Mouse (Mus musculus): Measurements from ENCODE around the gene Reg4. TPM values are rescaled to one million over a fixed set of nuclear protein-coding genes. Genes with fewer than 3 reads are reported as not detected.
A peak's percentile ranks its signal among the peaks of the same experiment; 100 is the strongest.

Reg4 gene
- polyA plus RNA-seq, 1 experiment from 2014 or later, result not detected

DNA sequence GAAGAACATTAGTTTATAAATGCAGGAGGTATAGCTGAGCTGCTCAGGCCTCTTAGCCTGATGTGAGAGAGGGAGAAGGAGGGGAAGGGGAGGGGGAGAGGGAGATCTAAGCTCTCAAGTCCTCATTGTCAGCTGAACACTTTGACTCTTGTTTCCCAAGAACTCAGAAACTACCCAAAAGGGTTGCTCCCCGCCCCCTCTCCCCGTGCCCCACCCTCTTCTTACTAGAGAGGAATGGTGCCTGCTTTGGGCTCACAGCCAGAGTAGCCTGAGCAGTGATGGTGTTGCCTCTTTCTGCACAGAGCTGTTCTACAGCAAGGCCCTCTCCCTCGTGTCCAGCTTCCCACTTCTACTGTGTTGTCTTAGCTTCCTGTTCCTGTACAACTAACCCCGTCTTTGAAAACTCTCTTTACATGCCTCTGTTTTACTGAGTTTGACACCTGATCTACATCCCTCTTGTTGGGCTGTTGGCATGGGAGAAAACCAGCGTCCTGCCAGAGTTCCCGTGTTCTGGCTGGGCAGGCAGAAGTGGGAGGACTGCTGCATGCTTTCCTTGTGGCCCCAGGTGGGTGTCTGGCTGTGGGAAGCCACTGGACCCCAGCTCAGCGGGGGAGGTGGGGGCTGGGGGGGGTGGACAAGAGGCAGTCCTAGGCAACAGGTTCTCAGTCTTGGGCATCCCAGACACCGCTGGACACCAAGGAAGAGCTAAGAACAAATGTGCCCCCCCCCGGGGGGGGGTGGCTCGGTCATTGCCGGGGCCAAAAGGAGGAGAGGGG, 51.9 kb downstream of the Reg4 start:
- Histone ChIP-seq H3K4me3 (no peak overlapping the region), H3K27me3 (ENCODE audit: insufficient read depth, poor library complexity, severe bottlenecking) (no peaks in the 10 kb centered on the region), H3K27ac (peak overlapping the region; percentile 8), H3K9me3 (no peaks in the 10 kb centered on the region), H3K4me1 (replicated peaks) (peaks cover 15% of the 10 kb centered on the region), H3K36me3 (no peaks in the 10 kb centered on the region)
- 63% methylated on average over 11 of the region's 11 CpGs for WGBS
- no peak for DNase-seq (ENCODE audit: low spot score)

DNA sequence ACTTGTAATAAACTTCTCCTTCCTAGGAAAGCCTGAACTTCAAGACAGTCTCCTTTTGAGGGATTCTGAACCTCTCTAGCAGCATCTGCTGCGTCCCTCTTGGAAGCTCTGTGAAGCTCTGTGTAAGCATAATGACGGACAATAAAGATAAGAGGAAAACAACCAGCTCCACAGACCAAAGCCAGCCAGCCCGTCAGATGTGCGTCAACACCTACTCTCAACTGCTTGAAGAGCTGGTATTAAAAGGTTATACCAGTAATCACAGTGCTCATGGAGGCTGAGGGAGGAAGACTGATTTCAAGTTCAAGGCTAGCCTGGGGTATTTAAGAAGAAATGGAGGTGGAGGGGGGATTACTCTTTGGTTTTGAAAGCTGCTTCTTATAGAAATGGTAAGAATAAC, 57.7 kb downstream of the Reg4 start:
- no peak overlapping the region for H3K4me3 ChIP-seq
- no peaks in the 10 kb centered on the region for H3K9me3 ChIP-seq
- 80% methylated on average over 4 of the region's 4 CpGs for whole genome bisulfite sequencing
- peaks cover 14% of the 10 kb centered on the region for H3K4me1 ChIP-seq (replicated peaks)
- no peak for DNase-seq (ENCODE audit: low spot score)
- H3K27ac ChIP-seq, result no peak overlapping the region
- no peaks in the 10 kb centered on the region for H3K36me3 ChIP-seq
- no peaks in the 10 kb centered on the region for H3K27me3 ChIP-seq (ENCODE audit: insufficient read depth, poor library complexity, severe bottlenecking)

DNA sequence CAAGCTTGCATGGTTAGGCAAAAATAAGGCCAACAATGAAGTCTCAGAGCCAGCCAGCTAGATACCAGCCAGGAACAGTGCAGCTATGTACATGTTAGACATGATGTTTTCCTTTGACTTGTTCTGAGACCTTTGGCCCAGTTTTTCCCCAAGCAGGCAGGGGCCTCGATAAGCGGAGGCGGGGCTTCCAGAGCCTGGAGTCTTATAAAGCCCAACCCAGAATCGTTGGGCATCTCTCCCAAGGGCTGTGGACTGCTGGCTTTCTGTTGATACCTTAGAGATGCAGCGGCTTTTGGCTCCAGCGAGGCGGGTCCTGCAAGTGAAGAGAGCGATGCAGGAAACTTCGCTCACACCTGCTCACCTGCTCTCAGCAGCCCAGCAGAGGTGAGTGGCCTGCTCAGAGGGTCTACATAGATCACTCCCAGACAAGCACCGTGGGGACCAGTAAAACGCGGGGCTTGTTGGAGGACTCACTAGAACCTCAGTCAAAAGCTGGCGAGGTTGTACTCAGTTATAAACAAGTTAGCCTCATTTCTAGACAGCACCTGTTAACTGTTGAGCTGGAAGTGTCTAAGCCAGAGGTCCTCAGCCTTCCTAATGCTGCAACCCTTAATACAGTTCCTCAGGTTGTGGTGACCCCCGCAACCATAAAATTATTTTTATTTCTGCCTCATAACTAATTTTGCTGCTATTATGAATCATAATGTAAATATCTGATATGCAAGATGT, 58.4 kb downstream of the Reg4 start, which contains the start of gene Hmgcs2:
Gene Hmgcs2, plus strand, starts transcription at position 232 of the 729 bp plus-strand sequence.
- 62% methylated on average over 14 of the region's 14 CpGs for WGBS
- no peaks in the 10 kb centered on the region for H3K27me3 ChIP-seq (ENCODE audit: insufficient read depth, poor library complexity, severe bottlenecking)

DNA sequence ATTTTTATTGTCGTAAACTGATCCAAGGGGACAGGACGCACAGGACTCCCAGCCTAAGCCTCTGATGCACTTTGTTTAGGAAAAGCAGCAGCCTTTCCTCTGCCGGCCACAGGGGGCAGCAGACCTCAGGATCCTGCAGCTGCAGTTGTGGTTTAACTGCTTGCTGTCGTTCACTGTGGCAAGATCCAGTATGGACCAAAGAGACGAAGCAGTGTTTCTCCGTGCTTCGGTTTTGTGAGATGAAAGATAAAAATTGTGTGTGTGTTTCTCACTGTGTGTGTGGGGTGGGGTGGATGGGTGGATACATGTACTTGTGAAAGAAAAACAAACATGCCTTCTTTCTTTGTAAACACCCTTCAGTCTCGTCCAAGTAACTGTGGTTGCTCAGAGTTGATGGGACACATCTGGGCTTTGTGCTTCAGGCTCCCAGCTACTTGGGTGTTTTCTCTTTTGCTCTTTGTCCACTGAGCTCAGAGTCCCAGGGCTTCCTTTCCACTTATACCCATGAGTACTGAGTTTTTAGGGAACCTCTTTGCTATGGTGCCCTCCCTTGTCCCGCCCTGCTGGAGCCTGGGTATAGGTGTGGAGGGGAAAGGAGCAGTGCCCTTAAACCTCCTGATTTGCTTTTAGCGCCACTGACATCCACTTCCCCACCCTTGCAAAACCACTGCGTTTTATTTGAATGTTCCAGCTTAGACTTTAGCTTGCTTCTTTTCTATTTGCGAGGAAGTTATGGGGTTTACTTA, 59.1 kb downstream of the Reg4 start:
- peak; percentile 65 for DNase-seq (ENCODE audit: low spot score)
- H3K27ac ChIP-seq, result no peak overlapping the region
- WGBS, result 47% methylated on average over 12 of the region's 12 CpGs
- no peaks in the 10 kb centered on the region for H3K9me3 ChIP-seq
- H3K27me3 ChIP-seq (ENCODE audit: insufficient read depth, poor library complexity, severe bottlenecking), result no peaks in the 10 kb centered on the region
- H3K36me3 ChIP-seq, result no peaks in the 10 kb centered on the region
- peaks cover 14% of the 10 kb centered on the region for H3K4me1 ChIP-seq (replicated peaks)
- H3K4me3 ChIP-seq, result no peak overlapping the region

More for the DNA sequence above, 58.4 kb downstream of the Reg4 start, which contains the start of gene Hmgcs2:
- Histone ChIP-seq H3K27ac (peak within 1 kb of the TSS; percentile 23; the same call in 1 of the 2 replicates), H3K36me3 (no peaks in the 10 kb centered on the region), H3K4me1 (replicated peaks) (peaks cover 14% of the 10 kb centered on the region), H3K9me3 (no peaks in the 10 kb centered on the region), H3K4me3 (no peak within 1 kb of the TSS)
- DNase-seq (ENCODE audit: low spot score), result peak; percentile 24

DNA sequence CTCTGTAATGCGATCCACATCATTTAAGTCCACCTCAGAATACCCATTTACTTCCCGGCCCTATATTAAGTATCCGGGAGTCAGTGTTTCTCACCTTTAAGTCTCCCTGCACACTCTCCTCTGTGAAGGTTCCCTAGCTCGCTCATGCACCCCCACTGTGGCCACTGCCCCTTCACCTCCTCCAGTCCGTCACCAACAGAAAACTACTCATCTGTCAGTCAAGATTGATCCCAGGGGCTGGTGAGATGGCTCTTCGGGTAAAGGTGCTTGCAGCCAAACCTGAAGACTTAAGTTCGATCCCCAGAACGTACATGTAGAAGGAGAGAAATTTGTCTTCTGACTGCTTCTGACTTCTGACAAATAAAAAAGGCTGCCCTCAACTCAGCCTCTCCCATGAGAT, 60.5 kb downstream of the Reg4 start:
- H3K4me3 ChIP-seq, result no peak overlapping the region
- peaks cover 14% of the 10 kb centered on the region for H3K4me1 ChIP-seq (replicated peaks)
- H3K27me3 ChIP-seq (ENCODE audit: insufficient read depth, poor library complexity, severe bottlenecking), result no peaks in the 10 kb centered on the region
- H3K36me3 ChIP-seq, result no peaks in the 10 kb centered on the region
- WGBS, result 89% methylated on average over 8 of the region's 8 CpGs
- H3K9me3 ChIP-seq, result peaks cover 4% of the 10 kb centered on the region; the same call in 1 of the 2 replicates
- DNase-seq (ENCODE audit: low spot score), result no peak
- H3K27ac ChIP-seq, result no peak overlapping the region

DNA sequence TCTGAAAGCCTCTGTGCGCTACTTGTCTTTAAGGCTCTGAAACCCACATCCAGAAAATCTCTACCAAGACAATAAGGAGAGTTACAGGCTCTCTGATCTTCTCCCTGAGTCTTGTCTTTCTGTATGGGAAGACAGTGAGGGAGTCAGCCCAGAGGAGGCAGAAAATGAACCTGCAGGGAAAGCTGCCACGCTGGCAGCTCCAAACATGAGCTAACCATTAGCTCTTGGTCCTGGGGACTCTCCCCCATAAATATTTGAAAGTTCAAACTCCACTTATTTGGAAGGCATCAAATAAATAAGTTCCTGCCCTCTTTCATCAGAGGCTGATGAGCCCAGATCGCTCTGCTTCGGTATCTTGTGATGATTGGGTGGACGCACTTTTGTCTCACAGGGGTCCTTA, 61.2 kb downstream of the Reg4 start:
- no peaks in the 10 kb centered on the region for H3K27me3 ChIP-seq (ENCODE audit: insufficient read depth, poor library complexity, severe bottlenecking)
- H3K9me3 ChIP-seq, result peaks cover 4% of the 10 kb centered on the region; the same call in 1 of the 2 replicates
- DNase-seq (ENCODE audit: low spot score), result no peak
- H3K27ac ChIP-seq, result no peak overlapping the region
- 90% methylated on average over 5 of the region's 5 CpGs for WGBS
- H3K4me3 ChIP-seq, result no peak overlapping the region
- no peaks in the 10 kb centered on the region for H3K36me3 ChIP-seq
- H3K4me1 ChIP-seq (replicated peaks), result peaks cover 14% of the 10 kb centered on the region

Other genes starting within 250 kb of the Reg4 start
- 15.6 and 18.0 TPM in 2 replicates for gene Notch2, start 208.6 kb upstream of the Reg4 start, polyA plus RNA-seq (2016; fragmentation: Nextera tagmentation; extraction: Ambion mirVana)
- not detected in 2 replicates for gene Adam30, start 61.5 kb upstream of the Reg4 start, polyA plus RNA-seq (2016; fragmentation: Nextera tagmentation; extraction: Ambion mirVana)
- gene Hmgcs2, start 58.3 kb downstream of the Reg4 start, polyA plus RNA-seq (2016; fragmentation: Nextera tagmentation; extraction: Ambion mirVana), result 2.2 and 3.8 TPM in 2 replicates
- gene Phgdh, start 117.8 kb downstream of the Reg4 start, polyA plus RNA-seq (2016; fragmentation: Nextera tagmentation; extraction: Ambion mirVana), result 345 and 380 TPM in 2 replicates
- 6.6 and 8.0 TPM in 2 replicates for gene Zfp697, start 160.3 kb downstream of the Reg4 start, polyA plus RNA-seq (2016; fragmentation: Nextera tagmentation; extraction: Ambion mirVana)
- not detected in 2 replicates for gene Gm4450, start 235.0 kb downstream of the Reg4 start, polyA plus RNA-seq (2016; fragmentation: Nextera tagmentation; extraction: Ambion mirVana)

Data from hindbrain, embryonic 10.5 days (tissue).